Mouse (Mus musculus) brain, embryonic 14.5 days (tissue): ENCODE measurements around the gene Nrxn2.

Experiments used
- CTCF ChIP-seq: fragments of 200-500 bp; IDR thresholded peaks from 2 replicates; pipeline ENCODE4 v1.5.1; 2012; ENCODE audit warnings: inconsistent platforms, mild to moderate bottlenecking, moderate library complexity, borderline replicate concordance; ENCODE audit not compliant: insufficient read depth, insufficient read length; ENCODE audit errors: extremely low read depth
- POLR2A ChIP-seq: fragments of 200-500 bp; IDR thresholded peaks from 2 replicates; pipeline ENCODE4 v1.6.1; 2012; ENCODE audit warnings: mild to moderate bottlenecking, inconsistent platforms, borderline replicate concordance; ENCODE audit not compliant: poor library complexity, insufficient read depth, insufficient read length, severe bottlenecking; ENCODE audit errors: extremely low read depth

- TF ChIP-seq POLR2A = no peak; the same call in 1 of the 2 replicates
- no peak for TF ChIP-seq CTCF
Measured at GRCm38 (mm10) chr19:6531832-6532471, 113.4 kb downstream of the Nrxn2 start.
